Mouse (Mus musculus) neural tube, embryonic 13.5 days (tissue): ENCODE measurements around the gene 1700019D03Rik. TPM values are rescaled to one million over a fixed set of nuclear protein-coding genes. Genes with fewer than 3 reads are reported as not detected.

Source experiments
- polyA plus RNA-seq: library from polyadenylated mRNA; unstranded; fragments of >200 nt; fragmentation: Nextera tagmentation; extraction: Ambion mirVana; gene quantifications from 2 replicates; pipeline ENCODE4 v1.2.1, GENCODE M21; 2015

1700019D03Rik gene
- polyA plus RNA-seq, 1 experiment from 2014 or later = 4.6 TPM

Other genes with a start within 250 kb of the 1700019D03Rik start
- gene Inpp1, start 202.5 kb downstream of the 1700019D03Rik start, polyA plus RNA-seq = 28.6 and 29.3 TPM in 2 replicates
- 34.3 and 34.4 TPM in 2 replicates for gene Hibch, start 175.2 kb downstream of the 1700019D03Rik start, polyA plus RNA-seq
- gene Mstn, start 41.5 kb upstream of the 1700019D03Rik start, polyA plus RNA-seq = 1.1 and 2.1 TPM in 2 replicates
- not detected in 2 replicates for gene 1700019A02Rik, start 167.5 kb upstream of the 1700019D03Rik start, polyA plus RNA-seq